18 mouse cellular contexts compared by ENCODE assay signal in the genomic region with DNA sequence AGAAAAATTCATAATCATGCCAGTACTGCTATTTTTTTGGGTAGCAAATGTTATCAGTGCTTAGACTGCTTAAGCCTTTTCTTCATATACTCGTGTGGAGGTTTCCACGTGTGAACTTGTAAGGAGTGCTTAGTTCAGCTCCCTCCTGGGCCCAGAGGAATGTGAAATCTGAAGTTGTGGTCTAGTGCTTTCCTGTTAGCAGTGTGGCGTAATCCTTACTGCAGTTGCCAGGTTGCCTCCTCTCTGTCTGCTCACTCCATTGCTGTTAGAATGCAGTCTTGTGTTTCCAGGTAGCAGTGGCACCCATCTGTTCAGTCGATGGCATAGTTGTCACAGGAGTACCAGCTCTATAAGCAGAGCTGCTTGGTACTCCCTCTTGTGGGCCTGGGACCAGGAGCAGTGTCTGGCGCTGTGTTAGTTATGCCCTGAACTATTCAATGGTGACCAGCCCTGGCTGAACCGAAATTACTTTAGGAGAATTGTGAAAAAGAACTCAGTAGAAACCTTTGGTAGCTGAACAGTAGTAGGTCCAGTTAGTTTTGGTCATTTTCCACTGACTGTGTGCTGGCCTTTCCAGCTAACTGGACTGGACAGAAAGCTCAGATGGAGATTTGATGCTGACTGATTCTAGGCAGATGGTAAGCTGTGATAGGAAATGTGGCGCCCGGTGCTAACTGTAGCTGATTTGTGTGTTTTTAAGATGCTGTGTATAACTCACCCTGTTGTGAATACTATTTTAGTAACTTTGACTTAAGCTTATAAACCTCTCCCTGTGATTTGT. TPM values are rescaled to one million over a fixed set of nuclear protein-coding genes. Genes with fewer than 3 reads are reported as not detected.
DNase-seq lines count a peak whose midpoint lies in the region; ATAC-seq and TF ChIP-seq lines count a peak whose summit lies in the region.
"Had no signal": no experiment of that assay in that cellular context is flagged by ENCODE, and none has a peak within 500 bp of the region (broad histone marks: within the 10 kb centered on the region; RNA-seq: fewer than 3 reads in every experiment).

No protein-coding gene starts in this region.

- ATAC-seq in heart, embryonic 11.5 days (replicated peaks; ENCODE audit: insufficient number of reproducible peaks, low FRiP score, low TSS enrichment), result no peak
- ATAC-seq in forebrain, embryonic 16.5 days, result no peak
- ATAC-seq: midbrain, embryonic 15.5 days had no signal

- WGBS in heart, adult 2 months, result 81% methylated on average over 8 of the region's 8 CpGs
- 82% methylated on average over 8 of the region's 8 CpGs for WGBS in heart, embryonic 11.5 days (ENCODE audit: insufficient replicate concordance)
- 12% methylated on average over 8 of the region's 8 CpGs for WGBS in cerebellum, adult 2 months
- WGBS in forebrain, embryonic 16.5 days, result 84% methylated on average over 8 of the region's 8 CpGs

- TF ChIP-seq CTCF in heart, adult 2 months (IDR thresholded peaks at IDR 0.05), result 0 out of 2 replicates have a peak, but pooled peaks have one; percentile 6
- TF ChIP-seq CTCF in cerebellum, adult 2 months (IDR thresholded peaks at IDR 0.05; ENCODE audit: borderline replicate concordance, insufficient read depth, low read depth, low read length), result peak; percentile 38; the same call in 1 of the 2 replicates

- H3K36me3 ChIP-seq in heart, adult 2 months (ENCODE audit: control insufficient read depth, insufficient read depth, low read length), result 0 out of 2 replicates have a peak, but pooled peaks cover 2% of the 10 kb centered on the region
- peaks cover 21% of the 10 kb centered on the region for H3K36me3 ChIP-seq in heart, embryonic 11.5 days (ENCODE audit: control insufficient read depth, insufficient read depth, low read length)
- peaks cover 26% of the 10 kb centered on the region for H3K36me3 ChIP-seq in forebrain, embryonic 16.5 days (ENCODE audit: control insufficient read depth, insufficient read depth)

- H3K27me3 ChIP-seq in heart, adult 2 months (ENCODE audit: control insufficient read depth, insufficient read depth, low read length), result no peaks in the 10 kb centered on the region
- H3K27me3 ChIP-seq in heart, embryonic 11.5 days (ENCODE audit: control insufficient read depth, insufficient read depth, low read length), result no peaks in the 10 kb centered on the region
- no peaks in the 10 kb centered on the region for H3K27me3 ChIP-seq in cerebellum, adult 2 months (ENCODE audit: control insufficient read depth, insufficient read depth, low read length)
- H3K27me3 ChIP-seq in forebrain, embryonic 16.5 days (replicated peaks; ENCODE audit: control insufficient read depth, insufficient read depth, low read length), result no peaks in the 10 kb centered on the region
- H3K27me3 ChIP-seq: forebrain, embryonic 12.5 days; heart, embryonic 12.5 days; lung, embryonic 15.5 days; midbrain, embryonic 15.5 days; neural tube, embryonic 12.5 days had no signal

- TF ChIP-seq EP300 in heart, adult 2 months (IDR thresholded peaks at IDR 0.05; ENCODE audit: insufficient read depth, low read depth, low read length), result no peak

- no peak overlapping the region for H3K4me2 ChIP-seq in heart, embryonic 11.5 days
- H3K4me2 ChIP-seq in forebrain, embryonic 16.5 days (ENCODE audit: low read length), result no peak overlapping the region
- H3K4me2 ChIP-seq: forebrain, embryonic 12.5 days; heart, embryonic 12.5 days; lung, embryonic 15.5 days; midbrain, embryonic 15.5 days; neural tube, embryonic 12.5 days had no signal

- no peak overlapping the region for H3K27ac ChIP-seq in heart, adult 2 months
- no peak overlapping the region for H3K27ac ChIP-seq in heart, embryonic 11.5 days (ENCODE audit: low read depth, low read length)
- peak overlapping the region; percentile 30 for H3K27ac ChIP-seq in cerebellum, adult 2 months (ENCODE audit: insufficient read depth, low read length)
- H3K27ac ChIP-seq in forebrain, embryonic 16.5 days (ENCODE audit: low read length), result no peak overlapping the region
- H3K27ac ChIP-seq: forebrain, embryonic 12.5 days; lung, embryonic 15.5 days; midbrain, embryonic 15.5 days; neural tube, embryonic 12.5 days had no signal

- TF ChIP-seq POLR2A in heart, adult 2 months (IDR thresholded peaks at IDR 0.05; ENCODE audit: insufficient read depth, low read depth, low read length), result no peak
- TF ChIP-seq POLR2A in cerebellum, adult 2 months (IDR thresholded peaks at IDR 0.05; ENCODE audit: borderline replicate concordance, insufficient read depth, low read length), result no peak

- no peaks in the 10 kb centered on the region for H3K9me3 ChIP-seq in heart, embryonic 11.5 days (replicated peaks; ENCODE audit: control insufficient read depth, low read length)
- H3K9me3 ChIP-seq in forebrain, embryonic 16.5 days (ENCODE audit: control insufficient read depth, low read length), result no peaks in the 10 kb centered on the region
- H3K9me3 ChIP-seq: forebrain, embryonic 12.5 days; G1E; heart, embryonic 12.5 days; lung, embryonic 15.5 days; midbrain, embryonic 15.5 days; neural tube, embryonic 12.5 days had no signal

- H3K4me3 ChIP-seq in heart, adult 2 months, result no peak overlapping the region
- no peak overlapping the region for H3K4me3 ChIP-seq in heart, embryonic 11.5 days (ENCODE audit: low read depth, low read length)
- H3K4me3 ChIP-seq in cerebellum, adult 2 months (replicated peaks; ENCODE audit: insufficient read depth, low read depth, low read length), result no peak overlapping the region
- no peak overlapping the region for H3K4me3 ChIP-seq in forebrain, embryonic 16.5 days (replicated peaks; ENCODE audit: low read length)
- H3K4me3 ChIP-seq: forebrain, embryonic 12.5 days; heart, embryonic 12.5 days; lung, embryonic 15.5 days; midbrain, embryonic 15.5 days; neural tube, embryonic 12.5 days had no signal

- intact Hi-C loops in heart, adult 2 months (cut with DNase I), result loop anchor here (5.0 kb wide), 1 partner anchor 60 kb away; no protein-coding TSS in a partner anchor

- no peaks in the 10 kb centered on the region for H3K4me1 ChIP-seq in heart, adult 2 months (ENCODE audit: control insufficient read depth, insufficient read depth, low read length)
- H3K4me1 ChIP-seq in heart, embryonic 11.5 days (ENCODE audit: control insufficient read depth, insufficient read depth, low read length), result no peaks in the 10 kb centered on the region
- peaks cover 11% of the 10 kb centered on the region for H3K4me1 ChIP-seq in cerebellum, adult 2 months (ENCODE audit: control insufficient read depth, insufficient read depth, low read length)
- H3K4me1 ChIP-seq in forebrain, embryonic 16.5 days (replicated peaks; ENCODE audit: control insufficient read depth, insufficient read depth, low read length), result no peaks in the 10 kb centered on the region
- H3K4me1 ChIP-seq: forebrain, embryonic 12.5 days; lung, embryonic 15.5 days; midbrain, embryonic 15.5 days; neural tube, embryonic 12.5 days had no signal

- H3K9ac ChIP-seq in heart, adult 2 months (ENCODE audit: low read depth, low read length), result no peak overlapping the region
- H3K9ac ChIP-seq in heart, embryonic 11.5 days (ENCODE audit: low read depth, low read length), result no peak overlapping the region
- H3K9ac ChIP-seq in forebrain, embryonic 16.5 days (replicated peaks; ENCODE audit: low read depth, low read length), result no peak overlapping the region
- H3K9ac ChIP-seq: forebrain, embryonic 12.5 days; heart, embryonic 12.5 days; lung, embryonic 15.5 days; midbrain, embryonic 15.5 days; neural tube, embryonic 12.5 days had no signal

- no peak for DNase-seq in heart, adult 2 months
- DNase-seq in 3T3-L1 (ENCODE audit: low read depth, low spot score), result peak; percentile 43
- peak; percentile 54 to 71 for DNase-seq in cerebellum, adult 2 months
- peak; percentile 57 for DNase-seq in fibroblast of lung, adult 2 months (ENCODE audit: low read depth)
- DNase-seq in natural killer cell, adult 2 months (ENCODE audit: low spot score in 2 of 2), result no peak
- no peak for DNase-seq in embryo, embryonic 11 days
- DNase-seq: adrenal gland, postnatal 10 days; kidney, adult 18-20 months; kidney, postnatal 4 days; right cerebral cortex, adult 18-20 months had no signal

- no peaks in the 10 kb centered on the region; the same call in 1 of the 2 replicates for H3K79me2 ChIP-seq in heart, adult 2 months (replicated peaks; ENCODE audit: control insufficient read depth, insufficient read depth, low read length)

RNA-seq across cellular contexts. Expression of gene Mfsd10, which starts 29.7 kb away (rescaled TPM):
- total RNA-seq in heart, adult 2 months (2021), result 1 to 10 TPM; 9.8 to 9.9 TPM
- polyA plus RNA-seq in heart, adult 2 months (2012; rRNA removed), result 36.1 and 43.3 TPM in 2 replicates
- 63.7 and 71.9 TPM in 2 replicates for polyA plus RNA-seq in heart, embryonic 11.5 days (2014; fragmentation: Nextera tagmentation; extraction: Ambion mirVana)
- polyA plus RNA-seq in cerebellum, adult 2 months (2012; rRNA removed), result 114 and 127 TPM in 2 replicates
- 93.0 and 119 TPM in 2 replicates for polyA plus RNA-seq in forebrain, embryonic 16.5 days (2015; fragmentation: Nextera tagmentation; extraction: Ambion mirVana)

RNA-seq across cellular contexts. Expression of gene Add1, which starts 33.8 kb away (rescaled TPM):
- total RNA-seq in heart, adult 2 months (2021), result 100 to 1,000 TPM; 129 TPM
- 116 and 147 TPM in 2 replicates for polyA plus RNA-seq in heart, adult 2 months (2012; rRNA removed)
- 166 and 173 TPM in 2 replicates for polyA plus RNA-seq in heart, embryonic 11.5 days (2014; fragmentation: Nextera tagmentation; extraction: Ambion mirVana)
- polyA plus RNA-seq in cerebellum, adult 2 months (2012; rRNA removed), result 303 and 315 TPM in 2 replicates
- 224 and 243 TPM in 2 replicates for polyA plus RNA-seq in forebrain, embryonic 16.5 days (2015; fragmentation: Nextera tagmentation; extraction: Ambion mirVana)

RNA-seq across cellular contexts. Expression of gene Nop14, which starts 52.7 kb away (rescaled TPM):
- 10 to 100 TPM; 11.4 to 11.8 TPM for total RNA-seq in heart, adult 2 months (2021)
- polyA plus RNA-seq in heart, adult 2 months (2012; rRNA removed), result 8.5 and 15.8 TPM in 2 replicates
- polyA plus RNA-seq in heart, embryonic 11.5 days (2014; fragmentation: Nextera tagmentation; extraction: Ambion mirVana), result 23.8 and 24.0 TPM in 2 replicates
- 19.5 and 21.0 TPM in 2 replicates for polyA plus RNA-seq in cerebellum, adult 2 months (2012; rRNA removed)
- 23.7 and 26.4 TPM in 2 replicates for polyA plus RNA-seq in forebrain, embryonic 16.5 days (2015; fragmentation: Nextera tagmentation; extraction: Ambion mirVana)

RNA-seq across cellular contexts. Expression of gene Grk4, which starts 52.9 kb away (rescaled TPM):
- under 1 TPM; 0.84 TPM for total RNA-seq in heart, adult 2 months (2021)
- 0.74 and 1.3 TPM in 2 replicates for polyA plus RNA-seq in heart, adult 2 months (2012; rRNA removed)
- 1.0 and 1.3 TPM in 2 replicates for polyA plus RNA-seq in heart, embryonic 11.5 days (2014; fragmentation: Nextera tagmentation; extraction: Ambion mirVana)
- polyA plus RNA-seq in cerebellum, adult 2 months (2012; rRNA removed), result 4.6 TPM in 2 replicates
- 1.4 and 2.4 TPM in 2 replicates for polyA plus RNA-seq in forebrain, embryonic 16.5 days (2015; fragmentation: Nextera tagmentation; extraction: Ambion mirVana)

Comparison
In these comparisons a context has a peak if more than half of its experiments do, and no peak if none do; other contexts are left out.
1. DNase-seq: peak in 3T3-L1 (single experiment), cerebellum, adult 2 months (2 of 2) and fibroblast of lung, adult 2 months (single experiment); none in heart, adult 2 months (0 of 2), natural killer cell, adult 2 months (0 of 2) and embryo, embryonic 11 days (single experiment).